Mouse (Mus musculus) lung, adult 2 months (tissue): ENCODE measurements around the gene Arpc4. TPM values are rescaled to one million over a fixed set of nuclear protein-coding genes. Genes with fewer than 3 reads are reported as not detected.

Experiments
- DNase-seq: peaks from one replicate; pipeline ENCODE4 v3.0.0; 2022
- H3K4me1 ChIP-seq: fragments of 200-500 bp; 2 replicates; pipeline ENCODE4 v1.6.1; 2011; ENCODE audit warnings: low read length; ENCODE audit not compliant: control insufficient read depth, insufficient read depth
- H3K4me3 ChIP-seq: fragments of 200-500 bp; replicated peaks from 2 replicates; pipeline ENCODE3; 2011; ENCODE audit warnings: low read depth, mild to moderate bottlenecking, control low read depth, low read length; ENCODE audit errors: extremely low read depth
- CTCF ChIP-seq: fragments of 200-500 bp; IDR thresholded peaks from 2 replicates; pipeline ENCODE4 v1.5.1; 2011; ENCODE audit warnings: mild to moderate bottlenecking, low read length, control low read depth; ENCODE audit not compliant: insufficient read depth
- POLR2A ChIP-seq: fragments of 200-500 bp; IDR thresholded peaks from 2 replicates; pipeline ENCODE4 v1.6.1; 2011; ENCODE audit warnings: low read depth, mild to moderate bottlenecking, control low read depth, low read length, borderline replicate concordance; ENCODE audit errors: extremely low read depth
- WGBS: fragments of 180-500 bp; shearing (Covaris S2); methylation state at CpG from one replicate; pipeline ENCODE4 v1.1.7; 2018; 5-methylcytosine and 5-hydroxymethylcytosine counted together
- polyA plus RNA-seq: library from polyadenylated mRNA; depleted of rRNA; stranded (reverse); fragments of >200 nt; gene quantifications from 2 replicates; pipeline ENCODE4 v1.2.3, GENCODE M21; 2012

Gene Arpc4
- polyA plus RNA-seq, 1 experiment = 67.0 TPM

DNA sequence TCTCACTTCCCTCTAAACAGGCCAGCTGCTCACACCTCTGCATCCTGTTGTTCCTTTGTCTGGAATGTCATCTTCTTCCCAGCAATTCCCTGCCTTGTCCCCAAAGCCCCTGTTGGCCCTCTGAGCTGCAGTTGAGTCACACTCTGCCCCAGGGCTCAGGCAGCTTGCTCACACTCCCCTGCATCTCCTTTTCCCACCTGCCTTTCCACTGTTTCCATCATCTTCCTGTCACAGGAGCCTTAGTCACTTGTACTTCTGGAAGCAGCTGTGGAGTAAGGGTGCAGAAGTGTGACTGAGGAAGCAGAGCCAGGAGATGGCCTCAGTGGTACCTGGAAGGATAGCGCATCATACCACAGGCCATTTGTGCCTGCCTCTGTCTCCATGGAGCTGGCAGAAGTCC is 15.7 kb upstream of the Arpc4 start:
- TF ChIP-seq POLR2A (no peak), CTCF (no peak)
- no peak overlapping the region for H3K4me3 ChIP-seq
- no peak for DNase-seq
- no peaks in the 10 kb centered on the region for H3K4me1 ChIP-seq
- 100% methylated on average over 1 of the region's 1 CpGs for WGBS

DNA sequence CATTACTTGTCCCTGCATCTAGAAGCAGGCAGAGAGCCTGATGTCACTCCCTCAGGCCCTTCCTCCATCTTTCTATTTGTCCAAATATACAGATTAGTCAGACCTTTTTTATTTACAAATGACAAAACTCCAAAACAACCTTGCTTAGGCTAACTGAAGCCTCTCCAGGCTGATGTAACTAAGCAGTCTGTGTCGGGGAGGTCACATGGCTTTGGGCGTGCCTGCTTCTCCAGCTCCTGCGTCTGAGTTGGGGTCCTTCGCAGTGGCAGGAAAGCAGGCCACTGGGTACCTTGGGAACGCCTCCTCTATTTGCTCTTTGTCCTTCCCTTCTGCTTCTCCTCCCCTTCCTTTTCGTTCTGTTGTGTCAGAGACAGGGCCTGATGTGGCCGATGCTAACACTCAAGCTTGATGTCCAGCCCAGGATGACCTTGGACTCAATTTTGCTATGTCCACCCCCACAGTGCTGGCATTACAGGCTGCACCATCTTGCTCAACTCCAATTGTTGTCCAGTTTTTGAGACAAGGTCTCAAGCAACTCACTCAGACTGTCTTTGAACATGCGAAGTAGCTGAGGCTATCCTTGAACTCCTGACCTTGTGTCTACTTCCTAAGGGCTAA is 13.3 kb upstream of the Arpc4 start:
- TF ChIP-seq POLR2A = no peak
- no peak for TF ChIP-seq CTCF
- no peaks in the 10 kb centered on the region for H3K4me1 ChIP-seq
- DNase-seq = no peak
- WGBS = 60% methylated on average over 8 of the region's 8 CpGs
- no peak overlapping the region for H3K4me3 ChIP-seq

DNA sequence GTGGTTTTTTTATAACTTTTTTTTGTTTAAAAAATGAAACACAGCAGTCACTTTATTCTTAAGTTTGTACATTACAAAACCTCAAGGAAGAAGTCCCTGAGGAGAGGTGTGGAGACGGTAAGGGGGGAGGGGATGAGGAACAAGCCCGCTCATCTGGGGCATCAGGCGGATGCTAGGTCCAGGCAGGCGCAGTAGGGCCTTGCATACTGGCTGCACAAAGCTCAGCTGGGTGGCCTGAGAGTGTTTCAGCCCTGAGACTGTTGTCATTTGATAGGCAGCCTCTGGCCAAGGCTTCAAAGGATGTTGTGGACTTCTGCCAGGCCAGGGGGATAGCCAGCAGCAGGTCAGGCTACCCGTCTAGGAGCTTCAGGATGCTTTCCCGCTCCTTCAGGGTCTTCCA is 11.3 kb upstream of the Arpc4 start:
- Histone ChIP-seq H3K4me3 (no peak overlapping the region), H3K4me1 (no peaks in the 10 kb centered on the region)
- WGBS = 91% methylated on average over 6 of the region's 6 CpGs
- no peak for DNase-seq
- TF ChIP-seq CTCF (no peak), POLR2A (no peak)

DNA sequence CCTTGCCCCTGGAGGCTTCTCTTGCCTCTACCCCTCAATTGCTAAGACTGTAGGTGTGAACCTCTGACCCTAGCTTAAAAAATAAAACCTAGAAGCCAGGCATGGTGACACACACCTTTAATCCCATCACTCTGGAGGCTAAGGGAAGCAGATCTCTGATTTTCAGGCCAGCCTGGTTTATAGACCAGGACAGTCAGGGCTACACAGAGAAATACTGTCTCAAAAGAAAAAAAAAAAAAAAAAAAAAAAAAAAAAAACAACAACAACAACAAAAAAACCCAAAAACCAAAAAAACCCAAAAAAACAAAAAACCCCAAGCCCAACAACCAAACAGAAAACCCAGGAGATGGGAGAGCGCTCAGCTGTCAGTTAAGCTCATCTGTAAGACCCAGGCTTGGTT is 10.3 kb upstream of the Arpc4 start:
- DNase-seq = no peak
- TF ChIP-seq POLR2A (no peak), CTCF (no peak)
- H3K4me1 ChIP-seq = no peaks in the 10 kb centered on the region
- no peak overlapping the region for H3K4me3 ChIP-seq
- WGBS = 96% methylated on average over 1 of the region's 1 CpGs

DNA sequence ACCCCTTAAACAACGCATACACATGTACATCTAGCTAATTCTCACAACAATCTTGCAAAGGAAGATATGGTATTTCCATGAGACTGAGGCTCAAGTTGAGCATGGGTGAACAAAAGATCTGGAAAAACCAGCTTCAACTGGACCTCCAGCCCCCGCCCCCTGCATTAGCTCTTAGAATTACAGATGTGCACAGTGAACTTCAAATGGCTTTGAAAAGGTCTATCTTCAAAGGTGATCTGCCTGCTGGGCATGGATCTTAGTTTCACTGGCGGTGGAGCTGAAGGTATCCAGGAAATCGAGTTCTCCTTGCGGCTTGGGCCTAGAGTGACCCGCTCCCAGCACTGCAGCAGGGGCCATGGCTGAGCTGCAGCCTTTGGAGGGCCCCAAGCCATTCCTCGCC is 9.8 kb upstream of the Arpc4 start:
- H3K4me1 ChIP-seq = no peaks in the 10 kb centered on the region
- 93% methylated on average over 7 of the region's 7 CpGs for WGBS
- DNase-seq = no peak
- no peak for TF ChIP-seq POLR2A
- TF ChIP-seq CTCF = no peak
- no peak overlapping the region for H3K4me3 ChIP-seq

DNA sequence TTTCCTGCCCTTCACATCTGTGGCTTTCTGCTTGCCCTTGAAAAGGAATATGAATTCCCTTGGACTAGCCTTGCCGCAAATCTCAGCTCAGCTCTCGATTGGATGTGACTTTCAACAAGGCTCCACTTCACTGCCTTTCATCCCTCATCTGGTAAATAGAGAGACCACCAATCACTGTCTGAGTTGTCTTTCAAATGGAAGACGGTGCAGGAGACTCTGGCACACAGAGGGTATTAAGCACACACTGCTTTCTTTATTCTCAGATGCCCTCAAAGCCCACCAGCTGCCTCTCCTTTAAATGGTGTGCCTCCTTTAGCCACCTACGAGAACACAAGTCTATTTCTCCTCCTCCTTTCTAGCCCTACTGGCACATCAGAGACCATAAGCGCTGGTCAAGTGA is 9.3 kb upstream of the Arpc4 start:
- Histone ChIP-seq H3K4me3 (no peak overlapping the region), H3K4me1 (no peaks in the 10 kb centered on the region)
- 82% methylated on average over 5 of the region's 5 CpGs for WGBS
- DNase-seq = no peak
- TF ChIP-seq CTCF (no peak), POLR2A (no peak)

DNA sequence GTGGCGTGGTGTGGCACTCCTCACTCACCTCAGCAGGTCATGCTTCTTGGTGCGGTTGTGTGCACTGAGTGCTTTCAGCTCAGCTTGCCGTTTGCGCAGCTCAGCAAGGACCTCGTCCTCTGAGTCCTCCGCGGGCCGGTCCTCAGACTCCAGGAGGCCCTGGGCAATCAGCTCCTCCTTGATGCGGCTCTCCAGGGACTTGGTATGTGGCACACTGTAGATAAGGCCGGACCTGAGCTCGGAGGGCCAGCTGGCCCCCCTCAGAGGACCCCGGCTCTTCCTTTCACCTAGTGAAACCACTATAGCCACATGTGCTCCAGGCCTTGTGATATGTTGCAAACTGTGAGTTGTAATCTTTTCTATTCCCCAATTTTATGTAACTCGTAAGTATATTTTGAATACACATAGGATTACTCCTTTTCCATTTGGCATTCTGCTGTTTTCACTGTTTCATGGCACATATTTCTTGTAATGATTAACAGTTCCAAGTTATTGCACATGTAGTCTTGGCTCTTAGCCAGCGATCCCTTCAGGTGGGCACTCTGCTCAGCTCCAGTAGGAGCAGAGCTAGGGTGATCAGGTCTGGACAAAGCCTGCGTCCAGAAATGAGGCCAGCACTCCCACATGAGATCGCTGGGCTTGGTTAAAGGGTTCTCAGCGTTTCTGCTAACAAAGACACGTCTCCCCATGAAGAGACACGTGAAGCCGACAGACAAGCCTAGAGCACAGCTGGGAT is 7.6 kb upstream of the Arpc4 start:
- WGBS = 80% methylated on average over 20 of the region's 20 CpGs
- TF ChIP-seq CTCF (no peak), POLR2A (no peak)
- Histone ChIP-seq H3K4me1 (no peaks in the 10 kb centered on the region), H3K4me3 (no peak overlapping the region)
- DNase-seq = no peak

DNA sequence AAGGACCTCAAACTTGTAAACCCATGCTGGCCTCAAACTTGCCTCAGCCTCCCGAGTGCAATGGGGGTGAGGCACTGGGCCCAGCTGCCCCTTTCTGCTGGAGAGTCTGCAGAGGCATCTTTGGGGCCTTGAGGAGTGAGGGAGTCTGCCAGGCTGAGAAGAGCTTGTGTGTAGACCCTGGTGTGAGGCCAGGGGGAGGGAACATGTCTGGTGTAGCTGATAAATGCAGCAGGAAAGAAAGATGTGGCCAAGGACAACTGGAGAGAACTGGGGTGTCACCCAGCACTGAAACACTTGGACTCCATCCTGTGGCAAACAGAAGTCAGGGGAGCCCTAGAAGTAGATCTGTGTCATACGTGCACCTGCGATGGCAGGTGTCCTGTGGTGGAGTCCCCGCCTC is 4.4 kb upstream of the Arpc4 start:
- 97% methylated on average over 4 of the region's 4 CpGs for WGBS
- DNase-seq = no peak
- no peak for TF ChIP-seq CTCF
- TF ChIP-seq POLR2A = no peak

DNA sequence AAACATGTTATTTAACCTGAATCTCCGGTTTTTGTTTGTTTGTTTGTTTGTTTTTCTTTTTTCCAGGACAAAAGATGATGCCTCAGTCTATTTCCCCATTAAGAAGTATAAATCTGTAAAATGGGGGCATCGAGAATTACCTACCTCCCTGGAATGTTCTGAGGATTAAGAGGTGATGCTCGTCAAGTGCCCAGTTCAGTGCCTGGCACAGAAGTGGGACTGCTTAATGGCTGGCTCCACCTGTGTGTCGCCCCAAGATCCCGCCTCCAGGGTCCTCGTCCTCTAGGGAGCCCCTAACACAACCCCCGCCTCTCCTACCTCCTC is 781 bp upstream of the Arpc4 start:
- H3K4me3 ChIP-seq = peak overlapping the region; percentile 89
- WGBS = 5% methylated on average over 7 of the region's 7 CpGs
- peaks cover 9% of the 10 kb centered on the region for H3K4me1 ChIP-seq
- DNase-seq = no peak
- TF ChIP-seq POLR2A (peak; percentile 25; the same call in 1 of the 2 replicates), CTCF (no peak)

More for the DNA sequence above, 4.4 kb upstream of the Arpc4 start:
- Histone ChIP-seq H3K4me3 (no peak overlapping the region), H3K4me1 (no peaks in the 10 kb centered on the region; the same call in 1 of the 2 replicates)

DNA sequence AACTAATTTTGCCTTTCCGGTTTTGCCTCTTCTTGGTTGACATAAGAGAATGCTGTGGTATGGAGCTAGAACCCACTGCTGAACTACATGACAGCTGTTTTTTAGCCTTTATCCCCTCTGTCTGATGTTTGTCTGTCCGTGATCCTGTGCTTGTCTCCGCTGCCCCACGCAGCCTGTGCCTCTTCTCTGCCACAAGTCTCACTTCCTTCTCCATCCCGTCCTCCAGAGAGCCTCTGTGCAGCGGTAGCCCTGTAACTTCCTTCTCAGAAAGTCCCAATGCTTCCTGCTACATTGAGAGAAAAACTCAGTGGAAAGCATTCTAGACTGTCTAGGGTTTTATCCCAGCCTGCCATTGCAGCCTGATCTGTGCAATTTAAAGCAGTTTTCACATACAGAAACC is 1.3 kb downstream of the Arpc4 start:
- Histone ChIP-seq H3K4me3 (peak overlapping the region; percentile 31), H3K4me1 (peaks cover 9% of the 10 kb centered on the region)
- TF ChIP-seq POLR2A (no peak), CTCF (no peak)
- WGBS = 42% methylated on average over 6 of the region's 6 CpGs
- no peak for DNase-seq

DNA sequence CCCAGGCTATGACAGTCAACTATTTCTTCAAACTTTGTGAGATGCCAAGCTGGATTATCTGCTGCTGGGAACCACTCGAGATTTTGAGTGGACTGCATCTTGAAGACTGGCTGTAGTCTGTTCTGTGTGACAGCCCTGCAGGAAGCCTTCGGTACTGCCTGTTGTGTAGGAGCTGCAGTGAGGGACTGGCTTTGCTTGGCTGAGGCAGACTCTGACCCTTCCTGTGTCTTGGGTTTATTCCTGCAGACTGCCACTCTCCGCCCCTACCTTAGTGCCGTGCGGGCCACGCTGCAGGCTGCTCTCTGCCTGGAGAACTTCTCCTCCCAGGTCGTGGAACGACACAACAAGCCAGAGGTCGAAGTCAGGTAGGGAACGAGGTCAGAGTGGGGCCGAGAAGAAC is 2.6 kb downstream of the Arpc4 start:
- no peak for DNase-seq
- H3K4me1 ChIP-seq = peaks cover 9% of the 10 kb centered on the region
- TF ChIP-seq POLR2A (no peak), CTCF (no peak)
- no peak overlapping the region for H3K4me3 ChIP-seq
- 91% methylated on average over 11 of the region's 11 CpGs for WGBS
